Mouse (Mus musculus) embryo, embryonic 10.5 days (tissue): Measurements from ENCODE around the gene Fbxo9.
"Not testable (repeated sequence)": the region's sequence is repeated elsewhere in the genome, so short reads cannot be mapped to it uniquely, and the experiment has no call there.

Experiments
- DNase-seq: peaks from one replicate; pipeline ENCODE4 v3.0.0-alpha.2; 2015; ENCODE audit warnings: low spot score

The Fbxo9 gene

DNA sequence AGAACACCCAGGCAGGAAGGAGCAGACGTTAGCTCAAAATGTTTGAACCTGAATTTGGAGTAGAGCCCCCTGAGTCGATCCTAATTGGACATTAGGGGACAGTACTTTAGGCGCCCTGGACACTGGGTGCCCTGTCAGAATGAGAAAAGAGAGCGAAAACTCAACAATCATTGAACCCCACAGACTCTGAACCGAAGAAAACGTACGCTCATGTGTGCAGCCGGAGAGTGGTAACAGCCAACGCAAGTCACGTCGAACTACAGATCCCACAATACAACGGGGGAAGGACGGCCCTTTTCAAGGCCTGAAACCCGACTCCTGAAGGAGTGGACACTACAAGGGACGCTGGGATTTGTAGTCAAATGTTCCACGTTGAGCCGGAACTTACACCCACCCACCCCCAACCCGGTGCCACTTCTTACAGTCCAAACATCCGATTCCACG lies at the start of gene Fbxo9, which contains the start of gene Ick:
Fbxo9 (minus strand) TSS at position 270 of the 444 bp plus-strand sequence.
Ick (plus strand) TSS at position 397 of the 444 bp plus-strand sequence.
- peak; percentile 99 for DNase-seq

GRCm38 (mm10) chr9:78157221-78157620 lies 48.4 kb upstream of the Fbxo9 start:
- no peak for DNase-seq

DNA sequence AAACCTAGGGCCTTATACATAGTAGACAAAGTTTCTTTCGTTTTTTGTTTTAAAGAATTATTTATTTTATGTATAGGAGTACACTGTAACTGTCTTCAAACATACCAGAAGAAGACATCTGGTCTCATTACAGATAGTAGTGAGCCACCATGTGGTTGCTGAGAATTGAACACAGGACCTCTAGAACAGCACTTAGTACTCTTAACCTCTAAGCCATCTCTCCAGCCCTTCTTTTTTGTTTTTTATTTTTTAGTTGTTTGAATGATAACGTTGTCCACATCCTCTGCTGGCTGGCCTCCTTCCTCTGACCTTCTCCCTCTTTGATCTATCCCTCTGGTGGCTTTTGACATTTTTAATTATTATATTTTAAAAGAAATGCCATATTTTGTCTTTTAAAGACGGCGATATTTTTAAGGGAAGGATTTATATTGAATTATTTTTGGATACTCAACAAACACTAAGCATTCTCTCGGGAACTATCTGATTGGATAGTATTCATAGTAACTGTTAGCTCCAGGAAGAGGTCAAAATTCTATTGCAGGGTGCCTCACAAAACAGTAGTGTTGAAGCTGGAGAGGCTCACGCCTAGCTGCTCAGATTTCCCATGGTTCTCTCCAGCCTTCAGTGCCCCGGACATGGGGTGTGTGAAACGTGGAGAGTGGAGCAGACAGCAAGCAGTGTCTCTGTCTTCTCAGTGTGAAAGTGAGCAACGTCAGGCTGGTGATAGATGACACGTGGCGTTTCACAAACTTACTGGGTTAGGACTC lies 45.5 kb upstream of the Fbxo9 start:
- DNase-seq: no peak

- not testable (repeated sequence) for DNase-seq
Observed at GRCm38 (mm10) chr9:78149770-78150169, 40.9 kb upstream of the Fbxo9 start.

- DNase-seq: no peak
Observed at GRCm38 (mm10) chr9:78148149-78148548, 39.3 kb upstream of the Fbxo9 start.

DNA sequence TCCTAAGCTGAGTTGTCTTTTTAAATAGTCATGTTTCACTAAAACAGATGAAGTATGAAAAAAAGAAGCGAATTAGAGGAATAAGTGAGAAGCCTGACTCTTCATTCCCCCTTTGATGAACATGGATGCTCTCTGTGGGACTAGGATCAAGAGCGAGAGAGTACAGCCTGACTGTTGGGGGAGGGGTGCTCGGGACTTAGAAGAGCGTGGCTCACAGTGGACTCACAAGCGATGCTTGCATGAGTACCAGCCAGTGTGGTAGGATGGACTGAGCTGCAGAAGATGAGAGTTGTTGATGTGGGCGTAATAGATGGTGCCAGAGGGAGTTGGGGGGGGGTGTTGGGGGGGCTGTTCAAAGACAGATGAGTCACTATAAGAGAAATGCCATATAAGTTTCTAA lies 37.8 kb upstream of the Fbxo9 start:
- peak; percentile 7 for DNase-seq

DNA sequence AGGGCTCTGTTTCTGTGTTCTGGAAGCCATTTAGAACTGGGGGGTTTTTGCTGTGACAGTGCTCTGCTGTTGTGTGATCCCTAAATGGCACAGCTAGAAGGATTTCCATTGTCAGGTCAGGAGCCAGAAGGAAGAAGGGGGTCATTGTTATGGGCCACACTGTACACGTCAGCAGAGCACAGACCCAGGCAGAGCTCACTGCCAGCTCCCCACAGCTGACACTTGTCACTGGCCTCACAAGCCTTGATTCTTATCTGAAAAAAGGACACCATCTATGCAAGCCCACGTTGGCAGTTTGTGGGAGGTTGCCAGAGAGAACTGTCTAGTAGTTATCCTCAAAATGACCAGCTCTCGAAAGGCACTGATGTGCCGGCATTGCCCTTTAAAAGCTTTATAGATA lies 37.2 kb upstream of the Fbxo9 start:
- DNase-seq: no peak

- no peak for DNase-seq
Observed at GRCm38 (mm10) chr9:78139463-78139862, 30.6 kb upstream of the Fbxo9 start.

DNA sequence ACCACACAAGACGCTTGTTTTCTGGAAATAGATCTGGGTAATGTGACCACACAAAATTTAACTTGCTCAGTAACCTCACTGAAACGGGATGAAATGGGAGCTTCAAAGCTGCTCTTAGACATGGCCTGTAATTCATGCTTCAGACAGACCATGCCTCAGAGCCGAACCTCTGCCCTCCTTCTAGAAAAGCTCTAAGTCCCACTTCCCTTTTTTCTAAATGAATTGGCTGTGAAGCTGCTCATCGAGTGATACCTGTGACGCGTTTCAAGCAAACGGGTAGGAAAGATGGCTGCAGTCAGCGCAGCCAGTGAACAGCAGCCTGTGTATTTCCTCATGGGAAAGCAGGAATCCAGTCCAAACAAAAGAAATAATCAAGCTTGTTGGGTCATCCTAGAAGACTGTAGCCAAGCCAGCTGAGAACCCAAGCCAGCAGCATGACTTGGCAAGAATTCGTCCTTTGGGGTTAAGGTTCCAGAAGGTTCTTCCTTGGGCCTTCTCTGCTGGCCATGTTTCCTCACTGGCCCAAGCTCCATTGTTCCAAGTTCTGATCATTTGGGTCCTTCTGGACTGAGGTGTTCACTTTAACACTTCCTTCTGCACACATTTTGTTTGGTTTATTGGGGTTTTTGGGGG lies 29.3 kb upstream of the Fbxo9 start:
- DNase-seq: no peak

DNA sequence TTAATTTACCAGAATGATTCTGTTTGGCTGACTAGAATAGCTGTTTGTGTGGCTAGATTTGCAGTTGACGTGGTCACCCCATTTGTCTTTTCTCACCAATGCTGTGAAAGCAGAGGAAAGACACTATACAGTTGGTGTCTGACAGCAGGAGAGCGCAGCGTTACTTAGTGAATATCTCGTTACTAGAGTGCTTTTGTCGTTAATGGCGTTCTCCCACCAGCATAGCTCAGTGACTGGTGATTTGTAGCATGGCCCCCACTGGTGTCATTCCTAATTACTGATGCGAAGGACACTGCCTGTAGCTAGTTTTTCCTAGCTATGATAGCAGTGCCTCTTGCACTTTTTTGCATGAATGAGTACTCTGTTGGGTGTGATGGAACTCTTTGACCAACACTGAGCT lies 26.8 kb upstream of the Fbxo9 start:
- no peak for DNase-seq

GRCm38 (mm10) chr9:78126643-78127042 lies 17.8 kb upstream of the Fbxo9 start:
- DNase-seq: no peak

- DNase-seq: no peak
Observed at GRCm38 (mm10) chr9:78126007-78126406, 17.1 kb upstream of the Fbxo9 start.

DNA sequence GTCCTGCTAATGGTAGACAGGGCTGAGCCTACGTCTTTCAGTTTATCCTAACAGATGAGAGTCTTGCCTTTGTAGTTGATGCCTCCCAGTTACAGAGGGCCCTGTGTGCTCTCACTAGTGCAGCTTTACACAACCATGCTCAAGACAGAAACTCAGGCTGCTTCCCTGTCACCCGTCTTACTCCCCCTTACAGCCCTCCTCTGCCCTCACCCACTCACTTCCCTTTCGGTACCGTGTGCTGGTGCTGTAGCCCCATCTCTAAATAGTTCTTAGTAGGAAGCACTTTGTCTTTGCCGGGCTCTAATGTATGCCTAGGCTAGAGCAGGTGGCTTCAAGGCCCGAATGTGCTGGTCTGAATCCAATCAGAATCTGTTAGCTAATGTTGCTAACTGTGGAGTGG lies 15.4 kb upstream of the Fbxo9 start:
- DNase-seq: no peak

- DNase-seq: no peak
Observed at GRCm38 (mm10) chr9:78122939-78123712, 14.3 kb upstream of the Fbxo9 start.

DNA sequence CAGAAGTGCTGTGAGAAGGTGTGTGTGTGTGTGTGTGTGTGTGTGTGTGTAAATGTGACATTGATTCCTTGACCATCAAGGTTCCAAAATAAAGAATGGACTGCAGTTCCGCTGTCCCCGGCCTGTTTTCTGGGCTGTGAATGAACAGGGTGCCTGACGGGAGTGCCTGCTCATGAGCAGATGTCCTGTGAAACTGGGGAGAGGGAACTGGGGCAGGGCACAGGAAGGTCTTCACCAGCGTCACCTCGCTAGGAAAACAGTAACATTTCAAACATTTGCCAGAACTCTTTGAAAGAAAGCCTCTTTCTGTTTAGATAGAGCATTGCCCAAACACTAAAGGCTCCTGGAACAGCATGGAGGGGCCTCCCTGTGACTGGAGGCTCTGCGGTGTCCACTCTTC lies 13.1 kb upstream of the Fbxo9 start:
- no peak for DNase-seq

DNA sequence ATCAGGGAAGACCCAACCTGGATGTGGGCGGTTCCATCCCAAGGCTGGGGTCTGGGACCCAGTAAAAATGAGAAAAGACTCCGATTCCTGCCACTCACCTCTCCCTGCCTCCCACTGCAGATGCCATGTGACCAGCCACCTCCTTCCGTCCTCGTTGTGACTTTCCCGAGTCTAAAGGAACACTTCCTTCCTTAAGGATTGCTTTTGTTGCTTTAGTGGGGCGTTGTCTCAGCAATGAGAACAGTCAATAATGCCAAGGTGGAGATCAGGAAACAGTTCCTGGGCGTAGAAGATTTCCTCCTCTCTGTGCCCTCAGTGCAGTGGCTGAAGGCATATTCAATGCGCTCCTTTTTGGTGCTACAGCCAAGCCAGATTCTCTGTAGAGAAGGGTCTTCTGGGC lies 12.5 kb upstream of the Fbxo9 start:
- DNase-seq: no peak

- DNase-seq: no peak
Observed at GRCm38 (mm10) chr9:78117690-78118089, 8.8 kb upstream of the Fbxo9 start.

DNA sequence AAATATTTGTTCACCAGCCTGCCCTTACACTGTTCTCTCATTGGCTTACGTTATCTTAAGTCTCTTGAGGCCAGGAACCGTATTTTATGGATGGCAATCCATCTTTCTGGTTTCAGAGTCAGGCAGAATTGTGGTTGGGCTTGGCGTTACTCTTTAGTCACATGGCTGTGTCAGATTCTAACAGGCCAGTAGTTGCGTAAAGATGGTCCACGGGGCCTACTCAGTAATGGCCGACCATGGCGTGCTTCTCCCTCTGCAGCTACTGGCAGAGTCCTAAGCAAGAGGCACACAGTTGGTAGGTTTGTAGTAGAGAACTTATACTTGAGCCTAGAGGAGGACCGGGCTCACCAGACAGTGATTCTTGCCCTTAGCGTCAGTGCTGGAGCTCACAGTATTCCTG lies 6.9 kb upstream of the Fbxo9 start:
- no peak for DNase-seq

DNA sequence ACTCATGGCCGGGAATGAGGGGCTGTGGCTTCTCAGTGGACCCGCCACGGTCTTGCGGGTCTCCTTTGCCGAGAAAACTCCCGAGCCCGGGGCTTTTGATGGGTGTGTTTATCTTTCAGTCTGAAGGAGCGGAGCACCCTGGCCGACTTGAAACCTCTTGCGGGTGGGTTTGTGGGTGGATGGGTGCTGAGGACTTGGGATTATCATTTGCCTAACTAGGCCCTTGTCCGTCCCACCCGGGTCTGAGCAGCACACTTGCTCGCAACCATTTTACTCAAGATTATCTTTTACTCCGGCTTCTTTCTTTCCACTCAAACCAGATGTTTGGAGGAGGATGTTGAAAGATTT lies 4.6 kb upstream of the Fbxo9 start:
- peak; percentile 66 for DNase-seq

GRCm38 (mm10) chr9:78112770-78113537 lies 4.1 kb upstream of the Fbxo9 start:
- DNase-seq: peak; percentile 93

- no peak for DNase-seq
Observed at GRCm38 (mm10) chr9:78111456-78111855, 2.6 kb upstream of the Fbxo9 start.

DNA sequence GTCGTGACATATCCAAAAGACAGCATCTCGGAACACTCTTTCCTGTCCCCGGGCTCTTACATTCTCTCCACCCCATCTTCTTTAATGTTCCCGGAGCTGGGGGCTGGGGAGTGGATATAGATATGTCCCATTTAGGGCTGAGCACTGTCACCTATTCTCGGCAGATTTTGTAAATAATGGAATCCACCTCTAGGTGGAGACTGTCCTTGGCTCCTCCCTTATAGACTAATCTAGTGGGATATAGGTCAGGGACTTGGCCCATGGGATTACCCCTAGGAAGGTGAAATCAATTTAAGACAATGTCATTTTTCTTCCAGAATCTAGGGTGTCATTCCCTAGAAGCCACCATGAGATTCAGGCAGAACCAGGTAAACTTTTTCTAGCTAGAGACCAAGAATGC lies 791 bp upstream of the Fbxo9 start:
- peak; percentile 38 for DNase-seq
